Mouse (Mus musculus): ENCODE measurements around the gene Hs2st1.

The Hs2st1 gene

DNA sequence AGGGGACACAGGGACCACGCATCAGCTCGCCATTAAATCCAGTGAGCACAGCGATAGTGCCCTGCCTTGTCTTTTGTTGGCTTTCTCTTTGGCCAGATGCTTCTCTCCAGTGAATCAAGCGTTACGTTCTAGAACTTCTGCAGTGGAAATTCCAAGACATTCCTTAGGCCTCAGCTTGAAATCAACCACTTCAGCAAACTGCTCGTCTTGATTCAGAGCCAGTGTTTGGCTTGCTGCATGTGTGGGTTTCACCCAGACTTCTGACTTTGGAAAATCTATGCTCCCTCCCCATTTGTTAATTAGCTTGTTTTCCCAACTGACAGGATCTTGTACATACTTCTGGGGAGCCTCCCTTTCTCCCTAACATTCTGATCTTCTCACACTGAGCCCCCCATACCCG, 16.8 kb upstream of the Hs2st1 start:
- no peak for DNase-seq (ENCODE audit: low read depth in 1 of 2, low spot score in 2 of 2)

DNA sequence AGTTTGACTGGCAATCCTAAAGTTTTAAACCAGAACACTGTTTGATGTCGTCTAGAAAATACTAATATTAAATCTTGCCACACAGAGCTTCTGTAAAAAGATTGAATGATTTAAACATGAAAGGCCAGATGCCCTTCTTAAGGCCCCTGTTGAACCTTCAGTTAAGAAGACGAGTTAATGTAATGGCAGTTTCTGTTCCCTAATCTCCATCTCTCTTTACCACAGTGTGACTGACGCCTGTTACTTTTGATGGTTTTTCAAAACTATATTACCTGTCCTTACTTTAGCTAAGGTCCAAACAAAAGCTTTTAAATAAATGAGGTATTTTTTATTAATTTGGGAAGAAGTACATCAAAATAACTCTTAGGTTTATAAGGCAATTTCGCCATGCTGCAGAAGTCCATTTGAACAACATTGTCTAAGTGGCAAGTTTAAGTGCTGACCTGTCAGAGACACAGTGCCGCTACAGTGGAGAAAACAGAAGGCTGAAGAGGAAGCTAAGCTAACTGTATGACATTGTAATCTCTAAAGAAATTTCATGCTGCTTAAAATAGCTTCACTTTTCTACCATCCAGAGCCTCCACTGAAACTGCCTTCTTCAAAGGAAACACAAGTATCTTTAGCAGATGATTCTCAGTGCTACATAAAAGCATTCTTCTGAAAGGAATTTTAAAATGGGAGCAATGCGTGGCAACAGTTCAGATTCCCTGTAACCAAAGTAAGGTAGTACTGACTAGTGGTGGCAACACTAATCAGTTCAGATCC, 15.0 kb upstream of the Hs2st1 start:
- no peak for DNase-seq (ENCODE audit: low read depth in 1 of 2, low spot score in 2 of 2)

DNA sequence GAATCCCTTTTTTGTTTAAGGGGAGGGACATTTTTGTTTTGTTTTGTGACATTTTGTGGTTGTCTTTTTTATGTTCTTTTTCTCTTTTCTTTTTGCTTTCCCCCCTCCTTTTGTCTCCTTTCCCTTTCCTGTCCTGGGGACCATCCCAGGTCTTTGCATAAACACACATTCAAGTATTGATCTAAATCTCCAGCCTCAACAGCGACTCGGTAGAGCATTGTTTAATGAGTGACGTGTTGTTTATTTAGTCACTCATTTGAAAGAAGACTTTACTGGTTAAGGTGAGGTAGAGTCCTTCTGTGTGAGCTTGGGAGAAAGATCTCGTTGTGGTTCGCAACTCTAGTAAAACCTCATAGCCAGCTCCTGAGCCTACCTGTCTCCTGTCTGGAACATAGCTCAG, 13.8 kb upstream of the Hs2st1 start:
- no peak for DNase-seq (ENCODE audit: low read depth in 1 of 2, low spot score in 2 of 2)

DNA sequence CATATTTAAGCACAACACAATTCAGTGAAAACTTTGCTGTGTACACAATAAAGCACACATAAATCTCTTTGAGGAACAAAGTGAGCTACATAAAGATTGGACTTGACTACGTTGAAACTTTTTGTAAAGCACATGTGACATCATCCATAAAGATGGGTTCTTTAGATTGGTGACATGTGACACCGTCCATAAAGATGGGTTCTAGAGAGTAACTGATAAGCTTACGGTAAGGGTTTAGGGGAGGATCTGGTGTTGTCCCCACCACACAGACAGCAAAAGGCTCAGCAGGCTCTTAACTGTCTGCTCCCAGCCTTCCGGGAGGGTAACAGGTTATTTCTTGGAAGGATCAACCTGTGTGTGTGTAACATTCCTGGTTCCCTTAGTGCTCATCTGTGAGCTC, 12.3 kb upstream of the Hs2st1 start:
- no peak for DNase-seq (ENCODE audit: low read depth in 1 of 2, low spot score in 2 of 2)

DNA sequence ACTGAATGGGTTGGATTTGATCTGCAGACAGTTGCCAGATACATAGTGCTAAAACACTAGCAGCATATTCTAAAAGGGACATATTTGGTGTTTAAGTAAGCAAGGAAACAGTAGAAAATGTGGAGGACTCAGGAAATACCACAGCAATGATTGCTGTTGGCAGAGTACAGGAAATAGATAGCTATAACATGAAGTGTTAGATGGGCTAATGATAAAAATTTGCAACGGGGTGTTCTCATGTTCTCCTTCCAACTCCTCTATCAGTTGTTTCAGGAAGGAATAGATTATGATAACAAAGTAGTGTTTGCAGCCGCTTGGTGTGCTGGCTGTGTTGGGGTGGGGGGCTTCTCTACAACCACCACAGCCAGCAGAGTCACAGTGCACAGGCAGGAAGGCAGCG, 11.9 kb upstream of the Hs2st1 start:
- DNase-seq (ENCODE audit: low read depth in 1 of 2, low spot score in 2 of 2) = no peak

DNA sequence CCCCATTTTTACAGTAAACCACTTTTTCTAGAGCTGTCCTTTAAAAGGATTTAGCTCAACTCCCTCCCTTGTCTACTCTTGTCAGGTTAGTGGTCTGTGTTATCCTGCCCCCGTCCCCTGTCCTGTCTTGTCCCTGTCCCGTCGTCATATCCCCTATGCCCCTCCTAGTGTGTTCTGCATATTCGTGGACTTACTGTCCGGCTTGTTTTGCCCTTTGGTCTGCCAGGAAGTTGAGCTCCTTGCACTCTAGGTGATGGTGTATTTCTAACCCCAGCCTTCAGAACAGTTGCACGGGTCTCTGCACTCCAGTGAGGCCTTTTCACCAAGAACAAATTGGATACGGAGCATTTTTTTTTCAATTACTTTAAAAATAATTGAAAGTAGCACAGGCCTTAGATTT, 10.3 kb upstream of the Hs2st1 start:
- no peak for DNase-seq (ENCODE audit: low read depth in 1 of 2, low spot score in 2 of 2)

DNA sequence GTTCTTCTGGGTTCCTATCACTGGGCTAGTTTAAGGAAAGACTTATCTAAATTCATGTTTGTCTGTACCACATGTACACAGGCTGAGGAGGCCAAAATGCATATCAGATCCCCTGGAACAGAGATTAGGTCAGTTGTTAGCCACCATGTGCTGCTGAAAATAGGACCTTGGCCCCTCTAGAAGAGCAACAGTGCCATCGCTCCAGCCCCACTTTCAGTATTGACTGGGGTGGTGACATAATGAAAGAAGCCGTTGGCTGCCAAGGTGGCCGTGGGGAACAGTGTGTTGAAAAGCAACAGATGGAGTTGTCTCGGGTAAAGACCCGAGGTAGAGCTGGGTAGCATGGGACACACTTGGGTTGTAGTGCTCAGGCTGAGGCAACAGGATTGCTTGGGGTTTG, 9.8 kb upstream of the Hs2st1 start:
- no peak for DNase-seq (ENCODE audit: low read depth in 1 of 2, low spot score in 2 of 2)

DNA sequence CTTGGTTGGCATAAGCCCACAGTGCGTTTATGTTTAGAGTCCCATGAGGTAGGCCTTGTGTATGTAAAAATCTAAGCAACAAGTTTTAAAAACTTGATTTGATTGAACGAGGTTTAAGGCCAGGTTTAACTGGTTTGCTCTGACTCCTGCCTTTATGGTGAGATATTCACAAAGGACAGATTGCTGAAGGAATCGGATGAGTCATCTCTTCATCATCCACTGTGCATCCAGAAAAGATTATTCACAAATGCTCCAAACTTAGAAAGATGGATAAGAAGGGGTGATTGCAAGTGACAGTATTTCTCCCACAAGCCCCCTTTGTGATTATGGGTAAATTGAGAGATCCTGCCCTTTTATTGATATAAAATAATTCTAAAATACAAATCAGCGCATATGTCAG, 8.9 kb upstream of the Hs2st1 start:
- no peak for DNase-seq (ENCODE audit: low read depth in 1 of 2, low spot score in 2 of 2)

DNA sequence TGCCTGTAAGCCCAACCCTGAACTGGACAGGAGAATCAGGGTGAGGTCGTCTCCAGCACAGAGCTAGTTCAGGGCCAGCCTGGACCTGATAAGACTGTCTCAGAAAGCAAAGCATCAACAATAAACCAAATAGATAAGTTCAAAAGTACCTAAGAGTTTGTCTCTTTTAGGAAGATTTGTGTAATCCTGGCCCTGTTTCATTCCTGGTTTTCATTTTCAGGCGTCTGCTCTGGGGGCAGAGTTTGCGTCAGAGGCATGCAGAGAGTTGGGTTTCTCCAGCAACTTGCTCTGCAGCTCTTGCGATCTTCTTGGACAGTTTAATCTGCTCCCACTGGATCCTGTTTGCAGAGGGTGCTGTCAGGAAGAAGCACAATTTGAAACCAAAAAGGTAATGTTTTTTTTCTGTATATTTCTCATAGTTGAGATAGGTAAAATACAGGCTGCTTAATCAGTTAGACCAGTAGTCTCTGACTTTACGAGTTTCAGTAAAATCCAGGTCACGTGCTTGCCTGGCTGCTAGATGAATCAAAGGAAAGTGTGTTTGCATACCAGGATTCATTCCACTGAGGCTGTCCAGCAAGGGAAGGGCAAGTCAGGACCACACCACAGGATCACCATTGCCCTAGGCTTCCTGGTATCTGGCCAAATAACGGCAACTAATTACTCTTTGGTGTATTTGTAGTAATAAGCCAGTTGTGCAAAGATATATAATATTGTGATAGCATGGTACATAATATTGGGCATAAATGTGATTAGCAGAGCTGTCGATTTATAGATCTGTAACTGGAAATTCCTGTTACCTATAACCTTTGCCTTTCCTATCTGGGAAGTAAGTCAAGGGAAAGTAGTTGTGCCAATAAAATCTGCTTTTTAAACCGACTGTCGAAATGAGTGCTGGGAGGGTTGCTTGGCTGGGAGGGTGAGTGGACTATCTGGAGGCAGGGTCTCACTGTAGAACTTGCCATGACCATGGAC, 7.7 kb upstream of the Hs2st1 start:
- DNase-seq (ENCODE audit: low read depth in 1 of 2, low spot score in 2 of 2) = no peak

DNA sequence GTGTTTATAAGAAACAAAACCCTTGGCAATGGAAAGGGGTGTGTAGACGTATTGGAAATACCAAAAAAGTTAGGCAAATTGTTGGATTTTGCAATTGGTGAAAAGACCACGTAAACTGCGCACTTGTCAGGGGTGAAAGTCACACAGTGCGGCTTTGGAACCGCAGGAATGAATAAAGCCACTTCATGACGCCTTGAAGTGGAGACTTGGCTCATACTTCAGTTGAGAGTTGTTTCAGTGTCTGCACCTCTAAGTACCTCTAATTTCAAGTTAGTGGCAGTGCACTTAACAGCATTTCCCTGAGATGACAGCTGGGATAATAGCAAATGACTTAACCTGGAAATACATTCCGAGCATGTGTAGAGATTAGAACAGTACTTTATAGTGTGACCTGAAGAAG, 4.3 kb upstream of the Hs2st1 start:
- no peak for DNase-seq (ENCODE audit: low read depth in 1 of 2, low spot score in 2 of 2)

DNA sequence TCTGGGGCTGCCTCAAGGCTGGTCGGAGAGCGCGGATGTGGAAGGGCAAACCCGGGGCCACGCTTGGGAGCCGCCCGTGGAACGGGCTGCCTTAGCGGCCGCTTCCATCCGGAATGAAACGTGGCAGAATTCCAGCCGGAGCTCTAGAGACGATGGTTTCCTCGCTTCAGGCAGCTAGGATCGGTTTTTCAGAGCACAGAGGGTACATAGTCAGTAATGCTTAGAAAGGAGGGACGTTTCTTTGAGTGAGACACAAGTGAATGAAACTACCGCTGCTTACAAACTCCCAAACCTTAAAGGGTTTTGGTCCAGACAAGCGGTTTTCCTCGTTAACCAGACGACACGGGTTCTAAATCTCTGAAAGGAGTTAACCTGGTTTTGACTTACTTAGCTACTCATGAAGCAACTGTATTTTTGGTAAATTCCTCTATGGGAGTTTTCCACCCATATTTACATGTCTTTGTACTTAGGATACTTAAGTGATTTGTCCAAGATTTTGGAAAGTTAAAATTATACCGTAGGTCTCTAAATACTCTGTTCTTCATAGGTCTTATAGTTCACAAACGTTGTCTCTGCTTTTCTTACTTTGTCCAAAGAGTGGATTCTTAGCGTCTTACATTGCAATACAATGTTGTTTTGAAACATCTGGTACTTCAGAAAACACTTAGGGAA, 971 bp upstream of the Hs2st1 start:
- no peak for DNase-seq (ENCODE audit: low read depth in 1 of 2, low spot score in 2 of 2)

DNA sequence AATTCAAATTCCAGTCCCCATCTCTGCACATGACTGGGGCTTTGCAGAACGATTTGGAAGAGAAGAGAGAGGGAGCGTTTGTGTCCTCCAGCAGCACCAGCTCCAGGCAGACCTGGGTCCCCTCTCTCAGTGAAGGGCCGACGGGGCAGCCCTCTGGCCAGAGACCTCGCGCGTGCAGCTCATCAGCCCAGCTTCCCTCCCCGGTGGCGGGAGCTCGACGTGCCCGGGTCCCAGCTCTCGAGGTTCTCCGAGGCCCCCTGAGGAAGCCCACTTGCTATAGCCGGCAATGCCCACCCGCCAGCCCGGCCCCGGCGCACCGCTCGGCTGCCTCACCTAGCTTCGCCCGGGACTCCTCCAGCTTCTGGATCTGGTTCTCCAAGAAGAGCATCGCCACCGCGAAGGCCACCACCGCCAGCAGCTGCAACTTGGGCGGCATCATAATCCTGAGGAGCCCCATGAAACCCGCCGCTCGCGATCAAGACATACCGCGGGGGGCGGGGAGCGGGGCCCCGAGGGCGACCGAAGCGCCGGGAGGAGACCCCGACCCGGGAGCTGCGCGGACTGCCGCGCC, 495 bp downstream of the Hs2st1 start:
- DNase-seq (ENCODE audit: low read depth in 1 of 2, low spot score in 2 of 2) = peak in 1 of 2 experiments; percentile 14

DNA sequence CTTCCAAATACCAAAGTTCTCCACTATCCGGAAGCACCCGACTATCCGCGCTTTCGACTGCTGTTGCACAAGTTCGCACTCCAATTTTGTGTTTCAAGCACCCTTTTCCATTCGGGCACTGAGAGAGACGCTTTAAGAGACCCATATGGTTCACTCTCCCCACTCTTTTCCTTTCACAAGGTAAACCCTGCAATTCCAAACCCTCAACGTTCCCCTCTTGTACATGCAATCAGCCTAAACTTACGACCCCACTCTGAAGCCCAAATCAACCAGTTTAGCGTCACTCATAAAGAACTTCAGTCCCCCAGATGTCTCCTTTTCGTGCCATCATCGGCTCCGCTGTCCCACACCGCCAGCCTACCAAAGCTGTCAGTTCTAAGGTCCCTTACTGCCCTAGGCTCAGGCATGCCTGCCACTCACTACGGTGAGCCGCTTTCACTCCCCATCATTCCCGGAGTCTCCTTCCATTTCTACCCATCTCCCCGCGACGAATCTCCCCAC, 1.1 kb downstream of the Hs2st1 start:
- DNase-seq (ENCODE audit: low read depth in 1 of 2, low spot score in 2 of 2) = no peak

DNA sequence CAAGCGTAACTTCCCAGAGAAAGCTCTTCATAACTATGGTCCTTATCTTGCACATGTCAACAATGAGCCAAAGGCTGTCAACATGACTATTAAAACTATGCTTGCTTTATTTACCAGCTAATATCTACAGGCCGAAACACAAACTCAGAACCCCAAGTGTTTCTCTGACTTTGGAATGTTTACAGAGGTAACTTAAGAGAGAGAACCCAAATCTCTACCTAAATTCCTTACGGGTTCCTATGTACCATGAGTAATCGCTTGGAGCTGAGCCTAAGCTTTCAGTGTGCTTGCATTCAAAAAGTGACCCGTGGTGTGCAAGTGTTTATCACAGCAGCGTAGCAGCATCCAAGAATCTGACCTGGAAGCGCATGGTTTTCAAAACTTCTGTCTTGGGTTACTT, 4.8 kb downstream of the Hs2st1 start:
- DNase-seq (ENCODE audit: low read depth in 1 of 2, low spot score in 2 of 2) = no peak

DNA sequence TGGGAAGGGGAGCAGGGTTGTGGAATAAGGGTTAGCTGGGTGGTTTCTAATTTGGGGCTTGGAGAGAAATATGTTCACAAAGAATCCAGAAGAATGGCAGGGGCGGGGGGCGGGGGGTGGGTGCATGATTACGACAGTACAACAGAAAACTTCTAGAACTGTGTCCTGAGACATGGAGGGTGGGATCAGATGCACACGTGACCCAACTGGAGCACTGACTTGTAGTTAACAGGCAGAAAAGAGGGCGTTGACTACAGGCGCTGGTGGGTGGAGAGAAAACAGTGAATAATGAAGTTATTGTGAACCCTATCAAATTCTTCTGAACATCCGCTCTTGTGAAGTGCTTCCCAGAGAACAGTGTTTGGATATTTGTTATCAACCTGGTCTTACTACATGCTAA, 6.1 kb downstream of the Hs2st1 start:
- no peak for DNase-seq (ENCODE audit: low read depth in 1 of 2, low spot score in 2 of 2)

DNA sequence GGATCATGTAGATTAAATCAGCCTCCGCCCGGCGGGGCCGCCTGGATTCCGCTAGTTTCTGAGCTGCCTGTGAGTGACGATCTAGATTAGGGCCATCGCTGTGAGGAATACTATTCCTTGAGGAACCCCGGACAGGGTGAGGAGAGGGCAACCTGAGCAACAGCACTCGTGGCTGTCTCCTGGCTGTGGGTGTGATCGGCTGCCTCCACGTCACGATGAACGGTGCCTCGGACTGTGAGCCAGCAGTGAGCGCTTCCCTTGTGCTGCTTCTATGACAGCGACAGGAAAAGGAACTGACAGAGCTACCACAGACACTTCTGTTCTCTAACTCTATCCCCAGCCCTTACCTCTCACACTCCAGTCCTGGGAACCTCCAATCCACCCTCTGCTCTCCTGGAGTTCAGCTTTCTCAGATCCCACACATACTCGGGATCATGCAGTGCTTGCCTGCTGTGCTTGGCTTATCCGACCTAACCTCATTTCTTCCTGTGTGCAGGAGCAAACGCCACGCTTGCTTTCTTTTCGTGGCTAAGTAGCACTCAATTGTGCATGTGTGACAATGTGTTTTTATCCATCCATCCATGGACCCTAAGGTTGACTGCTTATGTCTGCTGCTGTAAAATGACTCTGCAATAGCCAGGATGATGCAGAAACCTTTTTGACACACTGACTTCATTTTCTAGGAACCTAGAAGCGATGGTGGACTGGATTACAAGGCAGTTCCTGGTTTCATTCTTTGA, 8.3 kb downstream of the Hs2st1 start:
- peak in 1 of 2 experiments; percentile 32 for DNase-seq (ENCODE audit: low read depth in 1 of 2, low spot score in 2 of 2)

DNA sequence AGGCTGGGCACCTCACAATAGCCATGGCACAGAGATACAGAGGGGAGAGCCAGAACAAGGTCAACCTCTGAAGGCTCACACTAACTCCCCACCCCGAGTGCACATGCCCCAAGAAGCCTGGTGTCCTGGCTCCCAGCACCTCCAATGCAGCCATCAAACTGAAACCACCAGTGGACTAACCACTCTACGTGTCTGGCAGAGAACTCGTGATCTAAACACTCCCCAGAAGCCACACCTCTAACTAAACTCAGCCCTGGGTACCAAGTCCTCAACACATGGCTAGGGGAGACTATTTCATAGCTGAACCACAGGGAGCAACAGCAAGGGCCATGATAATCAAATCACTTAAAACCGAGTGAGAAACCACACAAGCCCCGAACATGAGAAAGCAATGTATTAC, 11.7 kb downstream of the Hs2st1 start:
- DNase-seq (ENCODE audit: low read depth in 1 of 2, low spot score in 2 of 2) = no peak

DNA sequence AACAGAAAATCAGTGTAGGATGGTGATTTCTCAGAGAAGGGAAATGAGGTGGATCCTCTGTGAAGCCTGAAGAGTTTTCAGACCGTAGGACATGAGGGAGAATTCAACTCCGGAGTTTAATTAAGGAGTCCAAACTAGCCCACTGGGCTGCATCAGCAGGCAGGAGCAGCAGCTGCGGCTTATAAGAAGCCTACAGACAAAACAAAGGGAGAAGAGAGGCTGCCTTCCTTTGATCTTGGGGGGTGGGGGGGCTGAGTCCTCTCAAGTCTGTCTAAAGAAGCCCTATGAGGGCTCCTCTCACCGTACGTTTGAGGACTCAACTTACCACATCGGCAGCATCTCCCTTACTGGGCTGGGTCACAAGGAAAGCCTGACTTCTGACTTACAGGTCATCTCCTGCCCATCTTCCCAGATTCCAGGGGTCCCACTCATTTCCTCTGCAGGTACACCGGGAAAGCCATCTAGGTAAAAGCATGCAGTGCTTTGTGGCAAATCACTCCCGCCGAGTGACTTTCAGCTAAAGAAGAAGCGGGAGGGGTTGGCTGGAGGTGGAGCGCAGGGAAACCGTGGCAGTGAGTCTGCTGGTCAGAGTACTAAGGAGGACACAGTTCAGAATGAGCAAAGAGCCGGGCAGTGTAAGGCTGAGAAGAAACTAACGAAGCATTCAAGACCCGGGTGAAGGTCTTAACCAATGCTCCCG, 13.2 kb downstream of the Hs2st1 start:
- DNase-seq (ENCODE audit: low read depth in 1 of 2, low spot score in 2 of 2) = no peak

DNA sequence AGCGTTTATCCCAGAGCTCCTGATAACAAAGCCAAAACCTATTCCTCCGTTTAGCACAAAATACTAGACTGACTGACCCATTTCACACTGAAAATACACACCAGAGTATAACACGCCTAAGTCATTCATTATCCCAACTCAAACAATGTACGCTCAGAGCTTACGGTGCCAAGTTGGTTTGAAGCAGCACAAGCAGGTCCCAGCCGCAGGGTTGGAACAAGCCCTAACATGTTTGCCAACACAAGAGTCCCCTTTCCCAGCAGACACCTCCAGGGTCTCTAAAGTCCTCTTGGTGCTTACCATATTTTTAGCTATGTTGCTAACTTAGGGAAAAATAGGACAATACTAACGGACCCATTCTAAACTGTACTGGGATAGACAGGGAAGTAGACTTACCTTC, 14.8 kb downstream of the Hs2st1 start:
- no peak for DNase-seq (ENCODE audit: low read depth in 1 of 2, low spot score in 2 of 2)

DNA sequence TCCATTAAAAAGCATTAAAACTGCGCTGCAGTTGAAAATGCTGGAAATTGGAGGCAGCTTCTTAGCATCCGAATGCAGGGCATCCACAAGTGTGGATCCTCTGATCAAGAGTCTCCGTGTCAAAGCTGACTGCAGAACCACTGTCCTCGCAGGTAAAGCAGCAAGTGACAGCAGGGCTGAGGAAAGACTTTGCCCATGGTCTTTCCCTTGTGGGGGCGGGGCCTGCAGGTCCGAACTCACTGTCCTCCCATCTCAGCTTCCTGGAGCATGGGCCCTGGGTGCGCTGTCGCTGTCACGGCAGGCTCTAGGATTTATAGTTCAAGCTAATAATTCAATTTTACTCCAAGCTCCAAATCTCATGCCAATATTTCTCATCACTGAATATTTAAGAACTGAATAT, 15.5 kb downstream of the Hs2st1 start:
- DNase-seq (ENCODE audit: low read depth in 1 of 2, low spot score in 2 of 2) = no peak
